In genomic region chr13:60178416-60178815, GRCm38 (mm10) we compare ENCODE assay signal across 8 mouse cellular contexts. TPM values are rescaled to one million over a fixed set of nuclear protein-coding genes. Genes with fewer than 3 reads are reported as not detected.
DNase-seq lines count a peak whose midpoint lies in the region; ATAC-seq lines count a peak whose summit lies in the region.

No protein-coding gene starts in this region.

- H3K27me3 ChIP-seq in intestine, embryonic 15.5 days (replicated peaks): no peaks in the 10 kb centered on the region; the same call in 1 of the 2 replicates
- peaks cover 55% of the 10 kb centered on the region for H3K27me3 ChIP-seq in megakaryocyte, embryonic 14.5 days (replicated peaks)

- under 1% methylated on average over 15 of the region's 15 CpGs for WGBS in intestine, embryonic 15.5 days

- H3K9me3 ChIP-seq in intestine, embryonic 15.5 days: no peaks in the 10 kb centered on the region
- peaks cover 14% of the 10 kb centered on the region for H3K9me3 ChIP-seq in megakaryocyte, embryonic 14.5 days

- peak; percentile 95 for DNase-seq in adrenal gland, postnatal 36 days
- peak; percentile 92 for DNase-seq in embryo, embryonic 11.5 days (ENCODE audit: low read depth, low spot score)
- DNase-seq in gastrocnemius, postnatal 4 days (ENCODE audit: low spot score in 2 of 2): peak; percentile 88 to 94
- peak; percentile 90 to 94 for DNase-seq in left cerebral cortex, postnatal 10 days (ENCODE audit: extremely low spot score in 1 of 2, low spot score in 2 of 2)
- DNase-seq in right cerebral cortex, postnatal 36 days (ENCODE audit: low spot score in 2 of 2): peak; percentile 91 to 92
- DNase-seq in T-cell, adult 2 months (ENCODE audit: low spot score): no peak

- H3K4me3 ChIP-seq in intestine, embryonic 15.5 days (replicated peaks): peak overlapping the region; percentile 69
- H3K4me3 ChIP-seq in megakaryocyte, embryonic 14.5 days (replicated peaks): peak overlapping the region; percentile 89

- H3K27ac ChIP-seq in intestine, embryonic 15.5 days: peak overlapping the region; percentile 98

- H3K4me2 ChIP-seq in intestine, embryonic 15.5 days (replicated peaks): peak overlapping the region; percentile 96

- no peaks in the 10 kb centered on the region for H3K36me3 ChIP-seq in intestine, embryonic 15.5 days
- H3K36me3 ChIP-seq in megakaryocyte, embryonic 14.5 days (replicated peaks; ENCODE audit: low read length): no peaks in the 10 kb centered on the region

- no peak overlapping the region for H3K9ac ChIP-seq in intestine, embryonic 15.5 days

- intact Hi-C loops in left cerebral cortex, postnatal 10 days (cut with DNase I): loop anchor here (5.0 to 10.0 kb wide), 4 partner anchors 269 to 324 kb away; no protein-coding TSS in a partner anchor

- H3K4me1 ChIP-seq in intestine, embryonic 15.5 days (replicated peaks): peaks cover 6% of the 10 kb centered on the region; the same call in 1 of the 2 replicates
- peaks cover 31% of the 10 kb centered on the region for H3K4me1 ChIP-seq in megakaryocyte, embryonic 14.5 days

- peak; percentile 11; the same call in 1 of the 2 replicates for ATAC-seq in intestine, embryonic 15.5 days

RNA-seq across cellular contexts. Expression of gene Gas1, which starts 1.3 kb away (rescaled TPM):
- total RNA-seq in adrenal gland, postnatal 36 days (2021): 10 to 100 TPM; 35.6 to 72.4 TPM
- total RNA-seq in gastrocnemius, postnatal 4 days (2021): 100 to 1,000 TPM; 110 to 125 TPM
- polyA plus RNA-seq in intestine, embryonic 15.5 days (2015; fragmentation: Nextera tagmentation; extraction: Ambion mirVana): 78.0 and 93.4 TPM in 2 replicates
- total RNA-seq in left cerebral cortex, postnatal 10 days (2021): 10 to 100 TPM in 1 of 2 experiments, 1 to 10 TPM in 1; 8.9 to 11.0 TPM
- not detected in 2 replicates for polyA plus RNA-seq in megakaryocyte, embryonic 14.5 days (2012; ENCODE audit: insufficient read depth, low replicate concordance)
